Mouse (Mus musculus) heart, postnatal 0 days (tissue): ENCODE measurements around the gene Polk. TPM values are rescaled to one million over a fixed set of nuclear protein-coding genes. Genes with fewer than 3 reads are reported as not detected.

Source experiments
- ATAC-seq: fragments of 200-750 bp; cut with Nextera tagmentation; 2 replicates; pipeline ENCODE4 v1.8.0; 2017; ENCODE audit warnings: low read depth, moderate number of reproducible peaks, moderate library complexity; ENCODE audit not compliant: insufficient read depth
- DNase-seq: peaks from one replicate; pipeline ENCODE4 v3.0.0-alpha.2; 2016; ENCODE audit warnings: low spot score
- H3K27ac ChIP-seq: fragments of 300-500 bp; sonication (generic); 2 replicates; pipeline ENCODE4 v1.5.1; 2014; ENCODE audit warnings: low read depth, mild to moderate bottlenecking
- H3K27me3 ChIP-seq: fragments of 300-500 bp; sonication (generic); 2 replicates; pipeline ENCODE4 v1.6.1; 2014; ENCODE audit warnings: low read length, mixed read lengths; ENCODE audit not compliant: control insufficient read depth, insufficient read depth
- H3K36me3 ChIP-seq: fragments of 300-500 bp; sonication (generic); replicated peaks from 2 replicates; pipeline ENCODE4 v1.6.1; 2014; ENCODE audit warnings: low read length, mixed read lengths; ENCODE audit not compliant: control insufficient read depth, insufficient read depth
- H3K4me1 ChIP-seq: fragments of 300-500 bp; sonication (generic); 2 replicates; pipeline ENCODE4 v1.6.1; 2014; ENCODE audit warnings: antibody characterized with exemption; ENCODE audit not compliant: control insufficient read depth, insufficient read depth
- H3K4me2 ChIP-seq: fragments of 300-500 bp; sonication (generic); 2 replicates; pipeline ENCODE4 v1.6.1; 2014; ENCODE audit warnings: low read depth, mild to moderate bottlenecking, low read length, moderate library complexity
- H3K4me3 ChIP-seq: fragments of 300-500 bp; sonication (generic); 2 replicates; pipeline ENCODE4 v1.5.1; 2014; ENCODE audit warnings: low read depth, low read length
- H3K9ac ChIP-seq: fragments of 300-500 bp; sonication (generic); replicated peaks from 2 replicates; pipeline ENCODE4 v1.6.1; 2014; ENCODE audit warnings: low read depth, low read length, mixed read lengths
- H3K9me3 ChIP-seq: fragments of 300-500 bp; sonication (generic); replicated peaks from 2 replicates; pipeline ENCODE4 v1.6.1; 2016; ENCODE audit warnings: low read length; ENCODE audit not compliant: control insufficient read depth
- CTCF ChIP-seq: IDR thresholded peaks from 2 replicates; pipeline ENCODE4 v1.5.1; 2016; ENCODE audit warnings: antibody characterized with exemption, control low read depth, low read depth
- EP300 ChIP-seq: IDR thresholded peaks from 2 replicates; pipeline ENCODE4 v1.6.1; 2016; ENCODE audit warnings: antibody characterized with exemption, low read depth
- WGBS: fragments of 180-500 bp; shearing (Covaris S2); extraction: QIAGEN DNeasy Blood & Tissue Kit; methylation state at CpG from one replicate; pipeline ENCODE4 v1.1.7; 2014; 5-methylcytosine and 5-hydroxymethylcytosine counted together
- polyA plus RNA-seq: library from polyadenylated mRNA; unstranded; fragments of >200 nt; fragmentation: Nextera tagmentation; extraction: Ambion mirVana; gene quantifications from 2 replicates; pipeline ENCODE4 v1.2.1, GENCODE M21; 2015
- total RNA-seq: library from RNA; depleted of rRNA; stranded (reverse); fragments of >200 nt; gene quantifications from 2 replicates; pipeline ENCODE4 v1.2.3, GENCODE M21; 2014; ENCODE audit warnings: low replicate concordance; rRNA removed

The Polk gene
- total RNA-seq (3.6 and 6.5 TPM in 2 replicates), polyA plus RNA-seq (2.8 and 3.3 TPM in 2 replicates)

DNA sequence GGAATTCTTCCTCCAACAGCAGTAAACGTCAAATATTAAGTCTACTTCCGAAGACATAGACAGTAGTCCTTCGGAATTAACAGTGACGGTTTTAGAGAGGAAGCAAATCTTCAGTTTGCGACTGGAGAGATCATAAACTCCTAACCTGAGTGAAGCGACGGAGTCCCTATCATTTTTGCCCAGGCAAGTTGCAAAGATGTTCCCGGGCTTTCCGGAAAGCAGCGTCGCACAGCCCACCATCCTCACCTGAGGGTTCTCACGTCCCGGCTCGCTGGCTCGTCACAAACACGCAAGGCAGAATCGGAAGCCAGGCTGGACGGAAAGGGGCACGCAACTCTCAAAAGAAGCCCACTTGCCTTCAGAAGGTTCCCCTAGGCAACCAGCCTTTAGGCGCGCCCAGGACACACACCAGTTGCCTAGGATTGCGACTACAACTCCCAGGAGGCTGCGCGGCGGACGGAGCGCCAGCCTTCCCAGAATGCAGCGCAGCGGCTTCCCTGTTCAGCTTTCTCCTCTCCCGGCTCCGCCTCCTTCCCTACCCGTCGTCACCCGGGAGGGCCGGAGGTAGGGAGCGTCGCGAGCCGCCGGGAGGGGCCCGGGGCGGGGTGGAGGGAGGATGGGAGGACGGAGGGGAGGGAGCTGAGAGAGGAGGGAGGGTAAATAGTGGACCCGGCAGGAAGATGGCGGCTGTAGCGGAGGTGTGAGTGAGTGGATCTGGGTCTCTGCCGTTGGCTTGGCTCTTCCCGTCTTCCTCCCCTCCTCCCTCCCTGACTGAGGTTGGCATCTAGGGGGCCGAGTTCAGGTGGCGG lies at the start of gene Polk, which contains the start of gene Col4a3bp:
Polk (minus strand) TSS at position 499 of the 809 bp plus-strand sequence.
Col4a3bp (plus strand) TSS at position 538 of the 809 bp plus-strand sequence.
- Histone ChIP-seq H3K9me3 (no peaks in the 10 kb centered on the region), H3K4me1 (peaks cover 10% of the 10 kb centered on the region), H3K4me3 (peak within 1 kb of the TSS; percentile 80), H3K27me3 (no peaks in the 10 kb centered on the region), H3K4me2 (peak within 1 kb of the TSS; percentile 85), H3K9ac (peak within 1 kb of the TSS; percentile 86), H3K27ac (peak within 1 kb of the TSS; percentile 95), H3K36me3 (no peaks in the 10 kb centered on the region)
- DNase-seq (peak; percentile 98), ATAC-seq (peak; percentile 99)
- WGBS, result under 1% methylated on average over 43 of the region's 50 CpGs
- TF ChIP-seq EP300 (no peak), CTCF (no peak)

DNA sequence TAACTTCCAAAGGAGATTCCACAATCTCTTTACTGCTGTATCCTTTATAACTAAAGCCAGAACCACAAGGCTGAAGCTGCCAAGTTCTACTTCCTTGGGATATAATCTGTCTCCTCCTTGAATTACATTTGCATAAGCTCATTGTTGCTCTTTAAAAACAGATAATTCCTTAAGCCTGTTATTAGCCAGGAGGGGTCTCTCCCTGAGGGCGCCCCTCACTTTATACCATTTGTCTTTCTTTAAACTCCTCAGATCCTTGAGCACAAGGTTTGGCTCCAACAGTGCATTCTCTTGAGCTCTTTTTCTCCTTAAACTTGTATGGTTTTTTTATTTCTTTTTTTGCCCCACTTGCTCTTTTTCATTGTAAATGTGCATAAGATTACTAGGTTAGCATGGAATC lies 46.3 kb upstream of the Polk start:
- H3K4me2 ChIP-seq, result no peak overlapping the region
- no peaks in the 10 kb centered on the region; the same call in 1 of the 2 replicates for H3K4me1 ChIP-seq
- no peak overlapping the region for H3K4me3 ChIP-seq
- DNase-seq (no peak), ATAC-seq (no peak)
- no peaks in the 10 kb centered on the region for H3K27me3 ChIP-seq
- H3K9me3 ChIP-seq, result no peaks in the 10 kb centered on the region
- WGBS, result 78% methylated on average over 1 of the region's 1 CpGs
- no peak overlapping the region for H3K9ac ChIP-seq
- H3K27ac ChIP-seq, result no peak overlapping the region
- TF ChIP-seq CTCF (no peak), EP300 (no peak)
- H3K36me3 ChIP-seq, result 0 out of 2 replicates have a peak, but pooled peaks cover 3% of the 10 kb centered on the region

DNA sequence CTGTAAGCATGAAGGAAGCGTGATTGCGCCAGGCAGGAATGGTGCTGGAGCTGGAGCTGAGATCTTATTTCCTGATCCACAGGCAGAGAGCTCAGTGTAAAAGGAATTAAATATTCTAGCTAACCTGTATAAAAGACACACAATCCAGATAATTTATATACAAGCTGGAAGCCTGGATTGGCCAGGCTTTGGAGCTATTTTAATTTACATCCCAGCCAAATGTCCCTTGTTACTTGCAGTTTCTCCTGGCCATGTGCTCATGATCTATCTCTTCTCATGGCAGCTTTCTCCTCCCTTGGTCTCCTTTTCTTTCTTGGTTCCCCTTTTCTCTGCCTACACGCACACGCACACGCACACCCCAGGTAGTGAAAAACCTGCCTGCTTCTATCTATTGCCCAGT lies 44.2 kb upstream of the Polk start:
- no peaks in the 10 kb centered on the region for H3K9me3 ChIP-seq
- H3K4me2 ChIP-seq, result no peak overlapping the region
- 0 out of 2 replicates have a peak, but pooled peaks cover 3% of the 10 kb centered on the region for H3K36me3 ChIP-seq
- 94% methylated on average over 5 of the region's 5 CpGs for WGBS
- ATAC-seq (no peak), DNase-seq (no peak)
- H3K4me3 ChIP-seq, result no peak overlapping the region
- H3K27ac ChIP-seq, result no peak overlapping the region
- H3K9ac ChIP-seq, result no peak overlapping the region
- no peaks in the 10 kb centered on the region for H3K27me3 ChIP-seq
- TF ChIP-seq EP300 (no peak), CTCF (no peak)
- peaks cover 5% of the 10 kb centered on the region for H3K4me1 ChIP-seq

DNA sequence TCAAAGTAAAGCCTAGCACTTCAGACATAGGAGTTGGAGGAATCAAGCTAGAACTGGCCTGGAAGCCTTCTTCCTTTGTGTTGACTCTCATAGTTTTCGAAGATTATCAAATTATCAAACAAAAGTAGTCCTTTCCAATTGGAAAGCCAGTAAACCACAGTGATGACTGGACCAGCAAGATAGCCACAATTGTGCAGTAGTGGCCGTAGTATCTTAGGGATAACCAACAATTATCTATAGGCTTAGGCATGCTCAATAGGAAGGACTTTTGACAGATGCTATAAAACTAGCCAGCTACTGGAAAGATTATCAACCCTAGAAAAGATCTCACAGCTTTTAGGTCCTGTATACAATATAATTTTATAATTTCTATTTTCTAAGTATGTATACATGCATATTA lies 41.8 kb upstream of the Polk start:
- Histone ChIP-seq H3K9ac (no peak overlapping the region), H3K27ac (no peak overlapping the region), H3K36me3 (0 out of 2 replicates have a peak, but pooled peaks cover 3% of the 10 kb centered on the region), H3K4me2 (no peak overlapping the region), H3K4me3 (no peak overlapping the region), H3K27me3 (no peaks in the 10 kb centered on the region), H3K4me1 (peaks cover 5% of the 10 kb centered on the region), H3K9me3 (no peaks in the 10 kb centered on the region)
- TF ChIP-seq EP300 (no peak), CTCF (no peak)
- DNase-seq, result no peak
- ATAC-seq, result no peak
- 94% methylated on average over 2 of the region's 2 CpGs for WGBS

DNA sequence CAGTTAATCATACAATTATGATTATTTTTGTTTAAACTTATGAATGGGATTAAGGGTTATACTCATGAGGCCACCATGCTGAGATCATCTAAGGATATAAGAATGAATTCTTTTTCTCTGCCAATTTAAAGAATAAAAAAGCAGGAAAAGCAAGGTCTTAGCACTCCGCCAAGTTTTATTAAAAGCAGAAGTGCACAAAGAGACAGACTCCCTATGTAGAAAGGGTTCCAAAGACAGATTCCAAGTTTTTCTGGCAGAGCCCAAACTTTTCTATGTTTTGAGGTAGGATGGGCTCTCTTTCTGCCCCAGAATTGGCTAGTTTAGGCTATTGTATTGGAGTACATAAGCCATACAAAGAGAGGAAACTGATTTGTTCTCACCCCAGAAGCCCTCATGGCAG lies 37.6 kb upstream of the Polk start:
- WGBS, result 70% methylated on average over 1 of the region's 1 CpGs
- no peaks in the 10 kb centered on the region for H3K9me3 ChIP-seq

More for the DNA sequence above, 37.6 kb upstream of the Polk start:
- H3K27me3 ChIP-seq, result no peaks in the 10 kb centered on the region
- H3K9ac ChIP-seq, result no peak overlapping the region
- H3K4me2 ChIP-seq, result no peak overlapping the region
- no peak overlapping the region for H3K27ac ChIP-seq
- ATAC-seq, result no peak
- H3K36me3 ChIP-seq, result 0 out of 2 replicates have a peak, but pooled peaks cover 3% of the 10 kb centered on the region
- DNase-seq, result no peak
- TF ChIP-seq EP300, result no peak
- TF ChIP-seq CTCF, result no peak
- peaks cover 5% of the 10 kb centered on the region for H3K4me1 ChIP-seq
- H3K4me3 ChIP-seq, result no peak overlapping the region
